Mouse (Mus musculus) lung, postnatal 25 days (tissue): ENCODE results near the gene Fancm.
A peak's percentile ranks its signal among the peaks of the same experiment; 100 is the strongest.
"Not testable (repeated sequence)": the region's sequence is repeated elsewhere in the genome, so short reads cannot be mapped to it uniquely, and the experiment has no call there.

Experiments
- DNase-seq: peaks from one replicate; pipeline ENCODE4 v3.0.0; 2022; ENCODE audit warnings: low spot score

Fancm gene

DNA sequence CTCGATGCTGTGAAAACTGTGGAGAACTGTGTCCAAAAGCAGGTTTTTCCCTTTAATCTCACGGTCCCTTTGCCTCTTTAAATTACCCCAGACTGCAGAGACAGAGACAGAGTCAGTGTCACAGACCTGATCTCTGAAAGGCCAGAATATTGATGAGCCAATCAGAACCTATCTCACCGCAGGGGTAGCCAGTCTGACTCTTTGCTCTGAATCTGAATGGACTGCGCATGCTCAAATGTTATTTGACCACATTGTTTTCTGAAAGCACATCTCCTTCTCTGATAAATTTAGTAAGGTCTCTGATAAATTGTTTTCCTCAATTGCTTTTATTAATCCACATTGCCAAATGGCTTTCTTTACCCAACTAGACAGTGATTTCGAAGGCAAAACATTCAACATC lies 44.0 kb downstream of the Fancm start:
- no peak for DNase-seq

DNA sequence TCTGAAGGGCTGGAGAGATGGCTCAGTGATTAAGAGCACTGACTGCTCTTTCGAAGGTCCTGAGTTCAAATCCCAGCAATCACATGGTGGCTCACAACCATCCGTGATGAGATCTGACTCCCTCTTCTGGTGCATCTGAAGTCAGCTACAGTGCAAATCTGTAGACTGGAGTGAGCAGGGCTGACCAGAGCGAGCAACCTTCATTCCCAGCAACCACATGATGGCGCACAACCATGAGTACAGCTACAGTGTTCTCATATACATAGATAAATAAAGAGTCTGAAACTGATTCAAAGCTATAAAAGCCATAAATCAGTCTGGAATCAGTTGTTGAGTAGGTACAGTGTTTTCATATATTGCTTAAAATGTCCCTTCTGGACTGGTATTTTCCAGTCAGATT lies 60.7 kb downstream of the Fancm start:
- DNase-seq, result not testable (repeated sequence)

DNA sequence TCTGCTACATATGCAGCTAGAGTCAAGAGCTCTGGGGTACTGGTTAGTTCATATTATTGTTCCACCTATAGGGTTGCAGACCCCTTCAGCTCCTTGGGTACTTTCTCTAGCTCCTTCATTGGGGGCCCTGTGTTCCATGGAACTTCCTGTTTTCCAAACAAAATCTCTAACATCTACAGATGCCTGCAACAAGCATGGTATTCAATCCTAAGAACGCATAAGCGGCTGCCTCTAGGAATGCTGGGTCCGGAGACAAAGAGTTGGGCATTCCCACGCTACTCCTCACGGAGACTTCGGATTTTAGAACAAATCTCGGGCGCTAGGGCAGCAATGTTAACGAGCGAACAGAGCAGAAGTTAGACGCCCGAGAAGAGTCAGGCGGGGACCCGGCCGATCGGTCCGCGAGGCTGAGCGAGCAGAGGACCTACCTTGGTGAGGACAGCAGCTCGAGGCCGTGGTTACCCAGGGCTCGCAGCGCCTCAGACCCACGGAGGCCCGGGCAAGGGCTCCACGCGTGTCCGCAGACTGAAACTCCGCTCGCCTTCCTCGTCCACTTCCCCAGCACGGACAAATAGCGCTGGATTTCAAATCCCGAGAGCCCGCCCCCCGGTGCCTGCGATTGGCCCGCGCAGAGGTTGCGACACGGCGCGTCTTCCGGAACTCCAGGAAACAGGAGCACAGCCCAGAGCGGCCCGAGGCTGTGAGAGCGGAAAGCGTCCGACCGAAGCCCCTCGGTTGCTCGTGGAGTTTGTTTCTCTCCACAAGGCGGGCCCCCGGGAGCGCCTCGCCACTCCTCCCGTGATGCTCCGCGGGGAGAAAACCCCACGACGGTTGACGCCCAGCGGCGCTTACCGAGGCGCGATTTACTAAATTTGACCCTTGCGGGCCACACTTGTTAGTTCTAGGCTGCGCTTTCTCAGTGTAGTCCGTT lies 96.9 kb downstream of the Fancm start, which contains the start of gene Mis18bp1:
Gene Mis18bp1 (minus strand): TSS at position 584 of the 931 bp plus-strand sequence.
- DNase-seq, result peak; percentile 96

DNA sequence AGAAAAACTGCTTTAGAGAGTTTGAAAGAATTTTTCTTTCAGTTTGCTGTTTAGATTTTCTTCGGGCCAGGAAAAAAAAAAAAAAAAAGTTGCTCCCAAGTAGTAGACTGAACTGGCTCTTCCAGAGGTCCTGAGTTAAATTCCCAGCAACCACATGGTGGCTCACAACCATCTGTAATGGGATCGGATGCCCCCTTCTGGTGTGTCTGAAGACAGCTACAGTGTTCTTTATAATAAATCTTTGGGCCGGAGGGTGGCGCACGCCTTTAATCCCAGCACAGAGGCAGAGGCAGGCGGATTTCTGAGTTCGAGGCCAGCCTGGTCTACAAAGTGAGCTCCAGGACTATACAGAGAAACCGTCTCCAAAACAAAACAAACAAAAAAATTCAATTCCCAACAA lies 97.6 kb downstream of the Fancm start:
- DNase-seq, result peak; percentile 64

DNA sequence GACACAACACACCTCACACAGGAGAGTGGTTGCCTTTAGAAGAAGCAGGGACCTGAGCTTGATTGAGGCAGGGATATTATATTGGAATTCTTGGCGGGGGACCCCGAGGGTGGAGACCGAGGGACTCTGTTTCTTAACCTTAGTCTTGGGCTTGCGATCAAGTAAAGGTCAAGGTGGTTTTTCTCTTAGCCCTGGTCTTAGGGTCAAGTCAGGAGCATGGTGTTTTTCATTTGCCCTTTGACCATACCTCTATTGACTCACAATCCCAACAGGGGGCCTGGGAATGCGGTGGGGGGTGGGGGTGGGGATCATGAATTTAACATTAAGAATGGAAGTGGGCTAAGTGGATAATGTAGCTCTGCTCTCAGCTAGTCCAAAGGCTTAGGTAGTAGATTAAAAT lies 98.3 kb downstream of the Fancm start:
- DNase-seq, result no peak
